Mouse (Mus musculus) liver, postnatal 0 days (tissue): ENCODE measurements around the gene Tnrc18. TPM values are rescaled to one million over a fixed set of nuclear protein-coding genes. Genes with fewer than 3 reads are reported as not detected.
A peak's percentile ranks its signal among the peaks of the same experiment; 100 is the strongest.

Experiments used
- ATAC-seq: fragments of 200-750 bp; cut with Nextera tagmentation; 2 replicates; pipeline ENCODE4 v1.8.0; 2017; ENCODE audit warnings: mild to moderate bottlenecking, moderate library complexity
- DNase-seq: peaks from one replicate; pipeline ENCODE4 v3.0.0-alpha.2; 2016
- H3K27ac ChIP-seq: fragments of 300-500 bp; sonication (generic); 2 replicates; pipeline ENCODE4 v1.5.1; 2014; ENCODE audit warnings: antibody characterized with exemption, moderate library complexity, mild to moderate bottlenecking, low read depth
- H3K27me3 ChIP-seq: fragments of 300-500 bp; sonication (generic); 2 replicates; pipeline ENCODE4 v1.6.1; 2014; ENCODE audit warnings: low read length, control low read depth, mixed read lengths; ENCODE audit not compliant: insufficient read depth
- H3K36me3 ChIP-seq: fragments of 300-500 bp; sonication (generic); replicated peaks from 2 replicates; pipeline ENCODE4 v1.6.1; 2014; ENCODE audit warnings: mild to moderate bottlenecking, control low read depth, low read length, moderate library complexity, mixed read lengths; ENCODE audit not compliant: insufficient read depth
- H3K4me1 ChIP-seq: fragments of 300-500 bp; sonication (generic); 2 replicates; pipeline ENCODE4 v1.6.1; 2014; ENCODE audit warnings: antibody characterized with exemption, mild to moderate bottlenecking, control low read depth; ENCODE audit not compliant: insufficient read depth
- H3K4me2 ChIP-seq: fragments of 300-500 bp; sonication (generic); 2 replicates; pipeline ENCODE4 v1.6.1; 2014; ENCODE audit warnings: low read depth, mild to moderate bottlenecking, low read length, moderate library complexity, mixed read lengths
- H3K4me3 ChIP-seq: fragments of 300-500 bp; sonication (generic); 2 replicates; pipeline ENCODE4 v1.5.1; 2014; ENCODE audit warnings: low read depth, low read length
- H3K9ac ChIP-seq: fragments of 300-500 bp; sonication (generic); replicated peaks from 2 replicates; pipeline ENCODE4 v1.6.1; 2014; ENCODE audit warnings: mild to moderate bottlenecking, moderate library complexity
- H3K9me3 ChIP-seq: fragments of 300-500 bp; sonication (generic); 2 replicates; pipeline ENCODE4 v1.6.1; 2016; ENCODE audit warnings: mild to moderate bottlenecking, control low read depth, low read length, mixed read lengths
- CTCF ChIP-seq: sonication (generic); IDR thresholded peaks from 2 replicates; pipeline ENCODE4 v1.5.1; 2016; ENCODE audit warnings: antibody characterized with exemption, low read depth
- EP300 ChIP-seq: IDR thresholded peaks from 2 replicates; pipeline ENCODE4 v1.6.1; 2016; ENCODE audit warnings: antibody characterized with exemption, low read depth, mild to moderate bottlenecking
- WGBS: fragments of 180-500 bp; shearing (Covaris S2); extraction: QIAGEN DNeasy Blood & Tissue Kit; methylation state at CpG from one replicate; pipeline ENCODE4 v1.1.7; 2014; ENCODE audit not compliant: insufficient replicate concordance; 5-methylcytosine and 5-hydroxymethylcytosine counted together
- polyA plus RNA-seq: library from polyadenylated mRNA; unstranded; fragments of >200 nt; fragmentation: Nextera tagmentation; extraction: Ambion mirVana; gene quantifications from 2 replicates; pipeline ENCODE4 v1.2.1, GENCODE M21; 2015

Tnrc18 gene
- polyA plus RNA-seq, 1 experiment from 2014 or later = 4.0 TPM

- Histone ChIP-seq H3K4me2 (no peak overlapping the region), H3K36me3 (peaks cover 66% of the 10 kb centered on the region), H3K27me3 (no peaks in the 10 kb centered on the region), H3K27ac (no peak overlapping the region), H3K4me1 (peaks cover 2% of the 10 kb centered on the region; the same call in 1 of the 2 replicates), H3K9ac (no peak overlapping the region), H3K9me3 (no peaks in the 10 kb centered on the region), H3K4me3 (no peak overlapping the region)
- TF ChIP-seq EP300 (no peak), CTCF (peak; percentile 84)
- WGBS = 32% methylated on average over 7 of the region's 7 CpGs
- ATAC-seq (0 out of 2 replicates have a peak, but pooled peaks have one; percentile 40), DNase-seq (peak; percentile 69)
These were observed 49.5 kb downstream of the Tnrc18 start for GRCm38 (mm10) chr5:142767937-142768336.

- H3K27ac ChIP-seq = no peak overlapping the region
- H3K9ac ChIP-seq = no peak overlapping the region
- DNase-seq (no peak), ATAC-seq (no peak)
- no peak overlapping the region for H3K4me3 ChIP-seq
- peaks cover 2% of the 10 kb centered on the region; the same call in 1 of the 2 replicates for H3K4me1 ChIP-seq
- no peak overlapping the region for H3K4me2 ChIP-seq
- no peaks in the 10 kb centered on the region for H3K27me3 ChIP-seq
- TF ChIP-seq CTCF (no peak), EP300 (no peak)
- no peaks in the 10 kb centered on the region for H3K9me3 ChIP-seq
- 95% methylated on average over 3 of the region's 3 CpGs for WGBS
- H3K36me3 ChIP-seq = peaks cover 70% of the 10 kb centered on the region
These were observed 50.8 kb downstream of the Tnrc18 start for GRCm38 (mm10) chr5:142766708-142767107.

DNA sequence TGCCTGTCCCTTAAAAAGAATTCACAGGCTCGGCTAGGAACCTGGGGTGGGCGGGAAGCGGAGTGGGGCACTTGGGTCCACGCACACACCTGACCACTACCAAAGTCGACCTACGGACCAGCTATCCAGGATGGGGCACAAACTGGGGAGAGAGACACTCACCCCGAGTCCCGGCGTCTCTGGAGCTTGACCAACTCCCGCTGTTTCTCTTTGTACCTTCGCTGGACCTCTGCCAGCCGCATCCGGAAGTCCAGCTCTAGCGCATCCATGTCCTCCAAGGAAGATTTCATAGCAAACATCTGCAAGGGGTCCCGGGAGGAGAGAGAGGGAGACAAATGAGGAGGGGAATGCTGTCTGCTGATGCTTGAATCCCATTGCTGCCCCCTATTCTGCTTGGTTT is 52.6 kb downstream of the Tnrc18 start:
- Histone ChIP-seq H3K27ac (no peak overlapping the region), H3K9me3 (no peaks in the 10 kb centered on the region), H3K4me1 (peaks cover 2% of the 10 kb centered on the region; the same call in 1 of the 2 replicates), H3K27me3 (no peaks in the 10 kb centered on the region), H3K4me3 (no peak overlapping the region), H3K9ac (no peak overlapping the region), H3K36me3 (peaks cover 71% of the 10 kb centered on the region), H3K4me2 (no peak overlapping the region)
- TF ChIP-seq EP300 = no peak
- TF ChIP-seq CTCF = no peak
- DNase-seq (no peak), ATAC-seq (no peak)
- WGBS = 85% methylated on average over 15 of the region's 15 CpGs

DNA sequence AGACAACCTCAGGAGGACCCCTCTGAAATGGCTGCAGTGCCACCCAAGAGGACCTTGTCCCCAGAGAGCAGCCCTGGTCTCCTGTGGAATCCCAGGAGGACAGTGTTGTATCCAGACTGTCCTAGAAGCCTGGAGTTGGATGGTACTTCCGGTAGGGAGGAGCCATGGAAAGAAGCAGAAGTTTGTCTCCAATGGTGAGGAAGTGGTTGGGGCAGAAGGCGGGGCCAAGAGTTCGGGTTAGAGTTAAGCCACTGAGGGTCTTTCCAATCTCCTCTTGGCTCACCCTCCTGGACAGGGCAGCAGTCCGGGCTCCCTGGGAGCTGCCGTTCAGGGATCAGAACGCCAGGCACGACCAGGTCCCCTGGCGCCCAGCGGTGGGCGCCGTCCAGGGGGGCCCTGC is 53.2 kb downstream of the Tnrc18 start:
- ATAC-seq (no peak), DNase-seq (no peak)
- H3K27ac ChIP-seq = no peak overlapping the region
- peaks cover under 1% of the 10 kb centered on the region; the same call in 1 of the 2 replicates for H3K4me1 ChIP-seq
- WGBS = 57% methylated on average over 11 of the region's 11 CpGs
- H3K4me3 ChIP-seq = no peak overlapping the region
- TF ChIP-seq EP300 = no peak
- no peak for TF ChIP-seq CTCF
- no peak overlapping the region for H3K4me2 ChIP-seq
- no peaks in the 10 kb centered on the region for H3K27me3 ChIP-seq
- H3K9me3 ChIP-seq = no peaks in the 10 kb centered on the region
- no peak overlapping the region for H3K9ac ChIP-seq
- peaks cover 71% of the 10 kb centered on the region for H3K36me3 ChIP-seq

GRCm38 (mm10) chr5:142762082-142762807 is 55.2 kb downstream of the Tnrc18 start:
- DNase-seq (no peak), ATAC-seq (no peak)
- TF ChIP-seq EP300 (no peak), CTCF (no peak)
- H3K4me2 ChIP-seq = no peak overlapping the region
- 91% methylated on average over 21 of the region's 21 CpGs for WGBS
- H3K9me3 ChIP-seq = no peaks in the 10 kb centered on the region
- H3K27me3 ChIP-seq = no peaks in the 10 kb centered on the region
- no peak overlapping the region for H3K9ac ChIP-seq
- no peak overlapping the region for H3K4me3 ChIP-seq
- peaks cover 81% of the 10 kb centered on the region for H3K36me3 ChIP-seq
- H3K4me1 ChIP-seq = no peaks in the 10 kb centered on the region
- H3K27ac ChIP-seq = no peak overlapping the region

GRCm38 (mm10) chr5:142761326-142761983 is 56.0 kb downstream of the Tnrc18 start:
- DNase-seq (no peak), ATAC-seq (no peak)
- 87% methylated on average over 16 of the region's 16 CpGs for WGBS
- H3K4me1 ChIP-seq = no peaks in the 10 kb centered on the region
- no peaks in the 10 kb centered on the region for H3K9me3 ChIP-seq
- H3K4me2 ChIP-seq = no peak overlapping the region
- no peak overlapping the region for H3K4me3 ChIP-seq
- H3K9ac ChIP-seq = no peak overlapping the region
- H3K27ac ChIP-seq = no peak overlapping the region
- H3K36me3 ChIP-seq = peaks cover 80% of the 10 kb centered on the region
- H3K27me3 ChIP-seq = no peaks in the 10 kb centered on the region
- TF ChIP-seq CTCF = no peak
- TF ChIP-seq EP300 = no peak
